ENCODE assay signal across 9 mouse cellular contexts in genomic region chr9:67036527-67037118, GRCm38 (mm10). TPM values are rescaled to one million over a fixed set of nuclear protein-coding genes. Genes with fewer than 3 reads are reported as not detected.
DNase-seq lines count a peak whose midpoint lies in the region; ATAC-seq and TF ChIP-seq lines count a peak whose summit lies in the region.
"Had no signal": no experiment of that assay in that cellular context is flagged by ENCODE, and none has a peak within 500 bp of the region (broad histone marks: within the 10 kb centered on the region; RNA-seq: fewer than 3 reads in every experiment).

No protein-coding gene starts in this region.

- peaks cover 7% of the 10 kb centered on the region; the same call in 1 of the 2 replicates for H3K9me3 ChIP-seq in lung, embryonic 14.5 days (ENCODE audit: low read depth, low read length)
- peaks cover 5% of the 10 kb centered on the region; the same call in 1 of the 2 replicates for H3K9me3 ChIP-seq in heart, embryonic 16.5 days (replicated peaks; ENCODE audit: control insufficient read depth, low read length)

- TF ChIP-seq CTCF in gastrocnemius, adult 2 months (IDR thresholded peaks at IDR 0.05) = no peak
- TF ChIP-seq CTCF in lung, embryonic 14.5 days (IDR thresholded peaks at IDR 0.05; ENCODE audit: low read depth) = no peak

- peak overlapping the region; percentile 99 for H3K27ac ChIP-seq in gastrocnemius, adult 2 months
- H3K27ac ChIP-seq in lung, embryonic 14.5 days (ENCODE audit: low read depth) = peak overlapping the region; percentile 82
- H3K27ac ChIP-seq in heart, embryonic 16.5 days (ENCODE audit: low read length) = peak overlapping the region; percentile 80

- intact Hi-C loops in gastrocnemius, adult 2 months (cut with DNase I) = no loop called here
- intact Hi-C loops in gastrocnemius, postnatal 36 days (cut with DNase I) = no loop called here
- intact Hi-C loops in left cerebral cortex, postnatal 36 days (cut with DNase I) = no loop called here

- peak overlapping the region; percentile 53 for H3K4me3 ChIP-seq in gastrocnemius, adult 2 months
- no peak overlapping the region for H3K4me3 ChIP-seq in lung, embryonic 14.5 days (ENCODE audit: low read depth, low read length)
- H3K4me3 ChIP-seq in heart, embryonic 16.5 days (ENCODE audit: low read length) = no peak overlapping the region

- no peak overlapping the region for H3K9ac ChIP-seq in lung, embryonic 14.5 days
- H3K9ac ChIP-seq in heart, embryonic 16.5 days (ENCODE audit: low read length) = no peak overlapping the region

- DNase-seq in gastrocnemius, adult 2 months = peak; percentile 15
- DNase-seq in gastrocnemius, postnatal 36 days = no peak
- DNase-seq in lung, embryonic 14.5 days = peak; percentile 83
- DNase-seq in lung, postnatal 14 days = no peak
- DNase-seq in lung, postnatal 36 days = peak; percentile 80
- no peak for DNase-seq in layer of hippocampus, adult 9-11 months
- no peak for DNase-seq in left cerebral cortex, postnatal 36 days (ENCODE audit: low spot score in 2 of 2)
- DNase-seq: embryo, embryonic 11 days had no signal

- H3K36me3 ChIP-seq in lung, embryonic 14.5 days (ENCODE audit: insufficient read depth) = peaks cover 76% of the 10 kb centered on the region
- H3K36me3 ChIP-seq in heart, embryonic 16.5 days (ENCODE audit: control insufficient read depth, insufficient read depth) = peaks cover 72% of the 10 kb centered on the region

- H3K4me1 ChIP-seq in lung, embryonic 14.5 days (ENCODE audit: insufficient read depth) = peaks cover 18% of the 10 kb centered on the region
- peaks cover 48% of the 10 kb centered on the region for H3K4me1 ChIP-seq in heart, embryonic 16.5 days (ENCODE audit: control insufficient read depth, insufficient read depth, low read length)

- ATAC-seq in lung, embryonic 14.5 days (ENCODE audit: insufficient read depth) = no peak
- no peak for ATAC-seq in heart, embryonic 16.5 days (replicated peaks; ENCODE audit: extremely low read depth, insufficient read depth, low FRiP score)

- WGBS in lung, embryonic 14.5 days = 50% methylated on average over 2 of the region's 2 CpGs
- WGBS in heart, embryonic 16.5 days = 45% methylated on average over 2 of the region's 2 CpGs

- H3K27me3 ChIP-seq in lung, embryonic 14.5 days (ENCODE audit: insufficient read depth, low read length) = no peaks in the 10 kb centered on the region
- H3K27me3 ChIP-seq in heart, embryonic 16.5 days (ENCODE audit: control insufficient read depth, insufficient read depth, low read length) = no peaks in the 10 kb centered on the region

- no peak overlapping the region for H3K4me2 ChIP-seq in lung, embryonic 14.5 days
- peak overlapping the region; percentile 13; the same call in 1 of the 2 replicates for H3K4me2 ChIP-seq in heart, embryonic 16.5 days (ENCODE audit: low read depth, low read length)

RNA-seq across cellular contexts. Expression of gene Tpm1, which starts 12.6 kb away (rescaled TPM):
- over 10,000 TPM; 18,374 to 28,065 TPM for total RNA-seq in gastrocnemius, adult 2 months (2021)
- over 10,000 TPM; 26,294 to 27,735 TPM for total RNA-seq in gastrocnemius, postnatal 36 days (2021)
- polyA plus RNA-seq in lung, embryonic 14.5 days (2014; fragmentation: Nextera tagmentation; extraction: Ambion mirVana) = 635 and 725 TPM in 2 replicates
- 5,077 and 5,310 TPM in 2 replicates for polyA plus RNA-seq in heart, embryonic 16.5 days (2015; fragmentation: Nextera tagmentation; extraction: Ambion mirVana)
- total RNA-seq in left cerebral cortex, postnatal 36 days (2021) = 100 to 1,000 TPM; 230 to 232 TPM

Comparison
In these comparisons a context has a peak if more than half of its experiments do, and no peak if none do; other contexts are left out.
1. DNase-seq: peak in gastrocnemius, adult 2 months (single experiment), lung, embryonic 14.5 days (single experiment) and lung, postnatal 36 days (single experiment); none in gastrocnemius, postnatal 36 days (0 of 2), lung, postnatal 14 days (single experiment), layer of hippocampus, adult 9-11 months (single experiment) and left cerebral cortex, postnatal 36 days (0 of 2).
2. RNA of gene Tpm1, which starts 12.6 kb away (total RNA-seq): 18,374 to 28,065 TPM in gastrocnemius, adult 2 months and 26,294 to 27,735 TPM in gastrocnemius, postnatal 36 days; 230 to 232 TPM in left cerebral cortex, postnatal 36 days; every median in the first group is over 10 times any median in the second.
3. Peak in every context shown above with its lines, with median percentiles within 50 percentile points of each other: H3K27ac ChIP-seq.